Mouse (Mus musculus): Measurements from ENCODE around the gene S100a2.

The S100a2 gene

GRCm38 (mm10) chr3:90589947-90590346, at the start of gene S100a2:
Gene S100a2 (plus strand): TSS chr3:90590247.
- no peak for DNase-seq

- DNase-seq, result peak; percentile 69
Observed at GRCm38 (mm10) chr3:90540904-90541303, 49.1 kb upstream of the S100a2 start.

- DNase-seq, result peak; percentile 63
Observed at GRCm38 (mm10) chr3:90549676-90550420, 40.2 kb upstream of the S100a2 start.

GRCm38 (mm10) chr3:90550421-90550790, 39.6 kb upstream of the S100a2 start:
- no peak for DNase-seq

- DNase-seq, result no peak
Observed at GRCm38 (mm10) chr3:90552231-90552630, 37.8 kb upstream of the S100a2 start.

- DNase-seq, result peak; percentile 38
Observed at GRCm38 (mm10) chr3:90555954-90556353, 34.1 kb upstream of the S100a2 start.

GRCm38 (mm10) chr3:90560008-90560628, 29.9 kb upstream of the S100a2 start, which contains the start of gene S100a3:
Gene S100a3 (plus strand): TSS chr3:90560578.
- no peak for DNase-seq

GRCm38 (mm10) chr3:90574691-90575090, 15.4 kb upstream of the S100a2 start:
- no peak for DNase-seq

GRCm38 (mm10) chr3:90575320-90575719, 14.7 kb upstream of the S100a2 start:
- DNase-seq, result no peak

GRCm38 (mm10) chr3:90576351-90577001, 13.6 kb upstream of the S100a2 start:
- peak; percentile 46 for DNase-seq

GRCm38 (mm10) chr3:90579433-90579832, 10.6 kb upstream of the S100a2 start:
- DNase-seq, result no peak

GRCm38 (mm10) chr3:90581141-90581540, 8.9 kb upstream of the S100a2 start:
- no peak for DNase-seq

GRCm38 (mm10) chr3:90582156-90582555, 7.9 kb upstream of the S100a2 start:
- no peak for DNase-seq

GRCm38 (mm10) chr3:90582556-90582955, 7.5 kb upstream of the S100a2 start:
- DNase-seq, result no peak

- DNase-seq, result peak; percentile 41
Observed at GRCm38 (mm10) chr3:90583893-90584292, 6.2 kb upstream of the S100a2 start.

GRCm38 (mm10) chr3:90585595-90585994, 4.5 kb upstream of the S100a2 start:
- DNase-seq, result peak; percentile 64

GRCm38 (mm10) chr3:90586016-90586643, 3.9 kb upstream of the S100a2 start:
- no peak for DNase-seq

- DNase-seq, result peak; percentile 42
Observed at GRCm38 (mm10) chr3:90586906-90587305, 3.1 kb upstream of the S100a2 start.

- DNase-seq, result no peak
Observed at GRCm38 (mm10) chr3:90587361-90588101, 2.5 kb upstream of the S100a2 start.

GRCm38 (mm10) chr3:90589390-90589789, 657 bp upstream of the S100a2 start:
- DNase-seq, result no peak

- no peak for DNase-seq
Observed at GRCm38 (mm10) chr3:90594466-90594865, 4.4 kb downstream of the S100a2 start.

- DNase-seq, result no peak
Observed at GRCm38 (mm10) chr3:90595556-90595955, 5.5 kb downstream of the S100a2 start.

- DNase-seq, result no peak
Observed at GRCm38 (mm10) chr3:90596810-90597209, 6.8 kb downstream of the S100a2 start.

Measured in kidney, postnatal 14 days (tissue).